Mouse (Mus musculus) MEL (cell line): ENCODE results near the gene Aldh3b2.

Source experiments
- CHD2 ChIP-seq: IDR thresholded peaks from 2 replicates; pipeline ENCODE4 v1.6.1; 2011; ENCODE audit warnings: low read length, improper control_type of control experiment
- CTCF ChIP-seq, 3 experiments: IDR thresholded peaks in 2 of 3; conservative IDR thresholded peaks in 1 of 3; 2 replicates each; pipeline ENCODE4 v1.5.1; 2011 to 2012; ENCODE audit warnings: low read length in 3 of 3, low read depth in 2 of 3, mild to moderate bottlenecking in 2 of 3, improper control_type of control experiment in 1 of 3, inconsistent platforms in 1 of 3, mixed read lengths in 1 of 3, moderate library complexity in 1 of 3; ENCODE audit not compliant: control insufficient read depth in 1 of 3, insufficient read depth in 1 of 3, poor library complexity in 1 of 3, severe bottlenecking in 1 of 3
- MEF2A ChIP-seq: IDR thresholded peaks from 2 replicates; pipeline ENCODE4 v1.6.1; 2014; ENCODE audit warnings: low read depth, mild to moderate bottlenecking, inconsistent platforms, low read length, improper control_type of control experiment; ENCODE audit not compliant: poor library complexity, insufficient replicate concordance, severe bottlenecking; ENCODE audit errors: extremely low read depth
- NELFE ChIP-seq: IDR thresholded peaks from 2 replicates; pipeline ENCODE4 v1.6.1; 2011; ENCODE audit warnings: low read depth, low read length, improper control_type of control experiment
- POLR2A ChIP-seq, 2 experiments: IDR thresholded peaks; 2 replicates each; pipeline ENCODE4 v1.6.1; 2011 to 2012; ENCODE audit warnings: low read length in 2 of 2, mild to moderate bottlenecking in 2 of 2, control low read depth in 1 of 2, improper control_type of control experiment in 1 of 2, low read depth in 1 of 2, moderate library complexity in 1 of 2; ENCODE audit not compliant: control insufficient read depth in 1 of 2, insufficient read depth in 1 of 2, poor library complexity in 1 of 2
- RCOR1 ChIP-seq: IDR thresholded peaks from 2 replicates; pipeline ENCODE4 v1.6.1; 2012; ENCODE audit warnings: low read depth, mild to moderate bottlenecking, inconsistent platforms, low read length, improper control_type of control experiment
- UBTF ChIP-seq: IDR thresholded peaks from 2 replicates; pipeline ENCODE4 v1.6.1; 2012; ENCODE audit warnings: low read depth, mild to moderate bottlenecking, inconsistent platforms, low read length, improper control_type of control experiment, moderate library complexity, borderline replicate concordance; ENCODE audit not compliant: insufficient read depth
- USF1 ChIP-seq: IDR thresholded peaks from 2 replicates; pipeline ENCODE4 v1.6.1; 2014; ENCODE audit warnings: low read depth, mild to moderate bottlenecking, inconsistent platforms, low read length, improper control_type of control experiment, moderate library complexity
- ZC3H11A ChIP-seq: IDR thresholded peaks from 2 replicates; pipeline ENCODE4 v1.6.1; 2012; ENCODE audit warnings: low read depth, mild to moderate bottlenecking, inconsistent platforms, low read length, improper control_type of control experiment

DNA sequence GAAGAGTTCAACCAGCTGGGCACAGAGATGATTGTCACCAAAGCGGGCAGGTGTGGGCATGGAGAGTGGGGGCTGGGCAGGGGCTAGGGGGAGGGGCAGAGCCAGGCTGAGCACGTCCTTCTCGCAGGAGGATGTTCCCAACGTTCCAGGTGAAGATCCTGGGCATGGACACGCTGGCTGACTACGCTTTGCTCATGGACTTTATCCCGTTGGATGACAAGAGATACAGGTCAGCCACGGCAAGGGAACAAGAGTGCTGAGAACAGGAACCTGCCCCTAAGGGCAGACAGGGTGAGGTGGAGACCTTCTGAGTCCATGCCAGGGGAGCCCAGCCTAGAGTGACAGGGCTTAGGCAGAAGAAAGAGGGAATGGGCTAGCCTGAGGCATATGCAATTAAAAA lies 24.6 kb downstream of the Aldh3b2 start:
- TF ChIP-seq CTCF (IDR thresholded peaks at IDR 0.05 in 2 of 3, conservative IDR thresholded peaks at IDR 0.05 in 1 of 3; ENCODE audit: control insufficient read depth in 1 of 3, insufficient read depth in 1 of 3, low read depth in 2 of 3, low read length in 3 of 3, poor library complexity in 1 of 3, severe bottlenecking in 1 of 3) = no peak
- no peak for TF ChIP-seq CHD2
- no peak for TF ChIP-seq UBTF
- TF ChIP-seq USF1 = no peak
- TF ChIP-seq POLR2A (IDR thresholded peaks at IDR 0.05; ENCODE audit: control insufficient read depth in 1 of 2, insufficient read depth in 1 of 2, low read depth in 1 of 2, low read length in 2 of 2, poor library complexity in 1 of 2) = no peak
- TF ChIP-seq NELFE = no peak
- TF ChIP-seq ZC3H11A = no peak
- TF ChIP-seq MEF2A = no peak
- no peak for TF ChIP-seq RCOR1
